In the genomic region with DNA sequence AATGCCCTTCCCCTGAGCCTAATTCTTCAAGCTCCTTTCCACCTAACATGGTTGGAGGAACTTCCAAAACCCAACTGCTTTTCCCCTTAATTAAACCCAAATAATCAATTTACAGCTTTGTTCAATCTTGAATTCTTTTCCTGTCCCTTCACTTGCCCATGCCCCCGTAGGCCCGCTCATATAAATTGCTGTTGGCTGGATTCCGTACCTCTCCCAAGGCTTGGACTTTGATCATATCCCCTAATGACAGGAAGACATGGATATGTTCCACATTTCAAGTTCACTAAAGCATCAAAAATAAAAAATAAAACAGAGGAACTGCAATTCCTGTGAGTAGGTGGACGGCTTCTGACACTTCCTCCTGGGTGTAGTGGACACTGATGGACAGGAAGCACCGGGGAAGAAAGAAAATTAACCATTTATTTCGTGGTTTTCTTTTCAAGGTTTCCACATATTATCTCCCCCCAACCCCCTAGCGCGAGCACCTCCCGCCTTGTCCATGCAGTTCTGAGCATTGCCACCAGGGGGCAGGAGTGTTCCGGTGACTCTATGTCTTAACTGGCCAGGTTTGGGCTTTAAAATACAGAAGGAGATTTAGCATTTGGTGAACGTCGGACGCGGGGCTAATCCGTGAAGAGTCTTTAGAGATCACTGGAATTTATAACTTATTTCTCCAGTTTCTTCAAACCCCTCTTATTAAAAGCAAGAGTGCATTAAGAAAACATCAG, we compare ENCODE assay signal across 8 mouse cellular contexts. TPM values are rescaled to one million over a fixed set of nuclear protein-coding genes. Genes with fewer than 3 reads are reported as not detected.
DNase-seq lines count a peak whose midpoint lies in the region; ATAC-seq and TF ChIP-seq lines count a peak whose summit lies in the region.

No protein-coding gene starts in this region.

- no peaks in the 10 kb centered on the region for H3K9me3 ChIP-seq in limb, embryonic 11.5 days (ENCODE audit: control insufficient read depth, low read length)

- H3K4me3 ChIP-seq in cortical plate, adult 2 months (ENCODE audit: insufficient read depth, low read length), result no peak overlapping the region
- H3K4me3 ChIP-seq in limb, embryonic 11.5 days (ENCODE audit: low read depth, low read length), result no peak overlapping the region

- H3K4me1 ChIP-seq in cortical plate, adult 2 months (ENCODE audit: control insufficient read depth, insufficient read depth, low read length), result no peaks in the 10 kb centered on the region
- no peaks in the 10 kb centered on the region for H3K4me1 ChIP-seq in limb, embryonic 11.5 days (ENCODE audit: control insufficient read depth, insufficient read depth, low read length)

- no peak overlapping the region for H3K27ac ChIP-seq in cortical plate, adult 2 months (ENCODE audit: insufficient read depth, low read length)
- no peak overlapping the region for H3K27ac ChIP-seq in limb, embryonic 11.5 days (replicated peaks; ENCODE audit: low read depth, low read length)

- H3K27me3 ChIP-seq in limb, embryonic 11.5 days (ENCODE audit: control insufficient read depth, insufficient read depth, low read length), result no peaks in the 10 kb centered on the region
- H3K27me3 ChIP-seq in splenic B cell, adult 2 months (ENCODE audit: control insufficient read depth, insufficient read depth, low read length, poor library complexity, severe bottlenecking), result no peaks in the 10 kb centered on the region

- WGBS in limb, embryonic 11.5 days, result 19% methylated on average over 15 of the region's 15 CpGs

- no peak overlapping the region for H3K9ac ChIP-seq in limb, embryonic 11.5 days (ENCODE audit: low read length)

- ATAC-seq in frontal cortex, adult (ENCODE audit: low TSS enrichment), result no peak
- ATAC-seq in limb, embryonic 11.5 days (ENCODE audit: insufficient number of reproducible peaks, low FRiP score, low TSS enrichment, low read depth), result no peak
- peak; percentile 45 for ATAC-seq in monocyte, adult 5-6 weeks (replicated peaks; ENCODE audit: insufficient number of reproducible peaks, low FRiP score, low TSS enrichment, poor library complexity, severe bottlenecking)

- DNase-seq in frontal cortex, adult 2 months (ENCODE audit: extremely low spot score in 1 of 2, low spot score in 1 of 2), result peak; percentile 49 to 91
- peak; percentile 78 to 82 for DNase-seq in gastrocnemius, postnatal 4 days (ENCODE audit: low spot score in 2 of 2)
- DNase-seq in kidney, adult 11 months, result peak; percentile 68
- DNase-seq in limb, embryonic 11.5 days (ENCODE audit: low spot score), result peak; percentile 93
- peak; percentile 90 for DNase-seq in splenic B cell, adult 2 months (ENCODE audit: low read depth, low spot score)

- H3K36me3 ChIP-seq in limb, embryonic 11.5 days (ENCODE audit: control insufficient read depth, insufficient read depth, low read length), result no peaks in the 10 kb centered on the region
- H3K36me3 ChIP-seq in splenic B cell, adult 2 months (ENCODE audit: control insufficient read depth, insufficient read depth, low read length, poor library complexity, severe bottlenecking), result no peaks in the 10 kb centered on the region

- peak; percentile 94 for TF ChIP-seq CTCF in cortical plate, adult 2 months (IDR thresholded peaks at IDR 0.05; ENCODE audit: extremely low read depth, insufficient read depth, low read length)

- TF ChIP-seq POLR2A in cortical plate, adult 2 months (IDR thresholded peaks at IDR 0.05; ENCODE audit: extremely low read depth, insufficient read depth, low read length), result no peak

- H3K4me2 ChIP-seq in limb, embryonic 11.5 days (ENCODE audit: low read depth, severe bottlenecking), result no peak overlapping the region

RNA-seq across cellular contexts. Expression of a gene that starts 15.5 kb away (rescaled TPM):
- 54.8 and 63.1 TPM in 2 replicates for polyA plus RNA-seq in frontal cortex, adult 2 months (2012; rRNA removed)
- 61.7 and 64.8 TPM in 2 replicates for polyA plus RNA-seq in cortical plate, adult 2 months (2012; rRNA removed)
- total RNA-seq in gastrocnemius, postnatal 4 days (2021), result 1 to 10 TPM; 8.0 TPM
- 38.2 and 44.3 TPM in 2 replicates for polyA plus RNA-seq in limb, embryonic 11.5 days (2014; fragmentation: Nextera tagmentation; extraction: Ambion mirVana)
- total RNA-seq in monocyte, adult 5-6 weeks (2017), result 11.1 to 15.4 TPM (median 12.7 TPM) in 3 replicates

RNA-seq across cellular contexts. Expression of a gene that starts 15.6 kb away (rescaled TPM):
- polyA plus RNA-seq in frontal cortex, adult 2 months (2012; rRNA removed), result 29.8 and 30.9 TPM in 2 replicates
- polyA plus RNA-seq in cortical plate, adult 2 months (2012; rRNA removed), result 27.9 and 32.6 TPM in 2 replicates
- 10 to 100 TPM; 21.5 to 22.9 TPM for total RNA-seq in gastrocnemius, postnatal 4 days (2021)
- 131 and 137 TPM in 2 replicates for polyA plus RNA-seq in limb, embryonic 11.5 days (2014; fragmentation: Nextera tagmentation; extraction: Ambion mirVana)
- total RNA-seq in monocyte, adult 5-6 weeks (2017), result 47.5 to 86.8 TPM (median 70.6 TPM) in 3 replicates

RNA-seq across cellular contexts. Expression of a gene that starts 36.0 kb away (rescaled TPM):
- polyA plus RNA-seq in frontal cortex, adult 2 months (2012; rRNA removed), result 17.4 and 18.7 TPM in 2 replicates
- polyA plus RNA-seq in cortical plate, adult 2 months (2012; rRNA removed), result 15.7 and 17.7 TPM in 2 replicates
- total RNA-seq in gastrocnemius, postnatal 4 days (2021), result 10 to 100 TPM; 36.2 to 38.1 TPM
- 41.1 and 42.7 TPM in 2 replicates for polyA plus RNA-seq in limb, embryonic 11.5 days (2014; fragmentation: Nextera tagmentation; extraction: Ambion mirVana)
- total RNA-seq in monocyte, adult 5-6 weeks (2017), result 73.5 to 104 TPM (median 79.7 TPM) in 3 replicates

RNA-seq across cellular contexts. Expression of a gene that starts 50.3 kb away (rescaled TPM):
- 5.7 and 6.9 TPM in 2 replicates for polyA plus RNA-seq in frontal cortex, adult 2 months (2012; rRNA removed)
- polyA plus RNA-seq in cortical plate, adult 2 months (2012; rRNA removed), result 5.6 and 6.5 TPM in 2 replicates
- 10 to 100 TPM; 13.3 to 15.2 TPM for total RNA-seq in gastrocnemius, postnatal 4 days (2021)
- 10.1 and 11.5 TPM in 2 replicates for polyA plus RNA-seq in limb, embryonic 11.5 days (2014; fragmentation: Nextera tagmentation; extraction: Ambion mirVana)
- total RNA-seq in monocyte, adult 5-6 weeks (2017), result 151 to 182 TPM (median 158 TPM) in 3 replicates
